Mouse (Mus musculus): Measurements from ENCODE around the gene Slc16a1. TPM values are rescaled to one million over a fixed set of nuclear protein-coding genes. Genes with fewer than 3 reads are reported as not detected.

The Slc16a1 gene
- 10 to 100 TPM; 10.0 to 13.3 TPM for total RNA-seq (2023)

GRCm38 (mm10) chr3:104638403-104638779 is at the start of gene Slc16a1:
Gene Slc16a1, plus strand, starts transcription at chr3:104638668.

Other genes starting within 250 kb of the Slc16a1 start
- 10 to 100 TPM; 19.5 to 20.3 TPM for gene Lrig2, start 126.8 kb upstream of the Slc16a1 start, total RNA-seq (2023)
- not detected for gene Ppm1j, start 142.4 kb downstream of the Slc16a1 start, total RNA-seq (2023)
- gene Fam19a3, start 143.2 kb downstream of the Slc16a1 start, total RNA-seq (2023): not detected
- gene Rhoc, start 149.7 kb downstream of the Slc16a1 start, total RNA-seq (2023): 10 to 100 TPM; 22.3 to 26.1 TPM
- gene Mov10, start 179.9 kb downstream of the Slc16a1 start, total RNA-seq (2023): 10 to 100 TPM; 55.9 to 72.2 TPM
- 10 to 100 TPM; 22.6 to 25.0 TPM for gene St7l, start 225.3 kb downstream of the Slc16a1 start, total RNA-seq (2023)
- 100 to 1,000 TPM; 296 to 306 TPM for gene Capza1, start 225.8 kb downstream of the Slc16a1 start, total RNA-seq (2023)